Mouse (Mus musculus) megakaryocyte, embryonic 14.5 days (primary cell): ENCODE measurements around the gene Mab21l1.

ENCODE experiments used
- FLI1 ChIP-seq: IDR thresholded peaks from 2 replicates; pipeline ENCODE4 v1.6.1; 2012; ENCODE audit warnings: low read length, inconsistent platforms, mixed read lengths
- GATA1 ChIP-seq: IDR thresholded peaks from 3 replicates; pipeline ENCODE4 v1.6.1; 2012; ENCODE audit warnings: mixed read lengths, low read length, inconsistent platforms, borderline replicate concordance

DNA sequence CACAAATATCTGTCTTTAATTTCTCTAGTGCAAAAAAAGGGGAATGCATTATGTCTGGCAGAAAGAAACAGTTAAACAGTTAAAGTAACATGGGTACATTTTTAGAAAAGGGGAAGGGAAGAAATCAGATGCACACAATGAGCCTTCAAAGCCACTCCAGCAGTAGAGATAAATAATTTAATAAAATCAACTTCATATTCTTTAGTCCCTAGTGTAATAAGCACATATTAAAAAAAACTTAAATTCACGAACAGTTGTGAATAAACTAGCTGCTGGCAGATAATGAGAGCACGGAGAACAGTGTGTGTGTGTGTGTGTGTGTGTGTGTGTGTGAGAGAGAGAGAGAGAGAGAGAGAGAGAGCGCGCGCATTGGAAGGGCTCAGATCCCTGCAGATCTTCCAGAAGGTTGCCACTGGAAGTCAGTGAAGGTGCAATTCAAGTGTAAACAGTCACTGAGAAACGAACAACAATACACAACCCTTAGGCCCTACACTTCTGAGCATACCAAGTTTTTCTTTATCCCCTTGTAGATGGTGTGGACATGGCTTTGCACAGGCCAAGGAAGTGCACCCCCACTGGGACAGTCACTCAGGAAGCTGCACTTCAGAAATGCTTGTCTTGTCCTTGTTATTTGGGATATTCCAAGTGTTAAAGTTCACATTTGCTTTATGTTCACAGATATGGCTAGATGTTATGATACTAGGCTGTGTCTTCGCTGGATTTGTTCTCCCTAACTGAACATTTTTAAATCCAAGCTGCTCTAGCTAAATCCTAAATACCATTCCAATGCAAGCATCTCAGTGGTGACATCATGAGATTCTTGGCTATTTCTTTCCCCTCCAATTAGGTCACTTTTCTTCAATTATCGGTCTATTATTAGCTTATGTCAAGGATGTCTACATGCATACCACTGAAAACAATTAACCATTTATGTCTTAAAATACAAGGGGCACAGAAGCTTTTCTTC is 3.3 kb upstream of the Mab21l1 start:
- TF ChIP-seq GATA1 = no peak
- TF ChIP-seq FLI1 = no peak
